Mouse (Mus musculus) E14TG2a.4 (cell line): ENCODE data around the gene Nos1.
A peak's percentile ranks its signal among the peaks of the same experiment; 100 is the strongest.

Source experiments
- H3K27me3 ChIP-seq: 2 replicates; pipeline ENCODE4 v1.6.1; 2014; ENCODE audit warnings: low read length, control low read depth; ENCODE audit not compliant: insufficient read depth
- H3K36me3 ChIP-seq: 2 replicates; pipeline ENCODE4 v1.6.1; 2014; ENCODE audit warnings: low read length, control low read depth; ENCODE audit not compliant: insufficient read depth
- H3K4me1 ChIP-seq: replicated peaks from 2 replicates; pipeline ENCODE4 v1.6.1; 2014; ENCODE audit warnings: low read depth, low read length, control low read depth
- H3K4me3 ChIP-seq: replicated peaks from 2 replicates; pipeline ENCODE4 v1.5.1; 2014; ENCODE audit warnings: mild to moderate bottlenecking, low read length
- H3K9me3 ChIP-seq: 2 replicates; pipeline ENCODE4 v1.6.1; 2014; ENCODE audit warnings: low read length, control low read depth
- CTCF ChIP-seq: conservative IDR thresholded peaks from 2 replicates; pipeline ENCODE4 v1.5.1; 2014; ENCODE audit warnings: low read length
- NANOG ChIP-seq: IDR thresholded peaks from 2 replicates; pipeline ENCODE4 v1.6.1; 2014; ENCODE audit warnings: borderline replicate concordance, low read length, mixed read lengths
- POU5F1 ChIP-seq: IDR thresholded peaks from 2 replicates; pipeline ENCODE4 v1.6.1; 2014; ENCODE audit warnings: low read length, borderline replicate concordance

The Nos1 gene

DNA sequence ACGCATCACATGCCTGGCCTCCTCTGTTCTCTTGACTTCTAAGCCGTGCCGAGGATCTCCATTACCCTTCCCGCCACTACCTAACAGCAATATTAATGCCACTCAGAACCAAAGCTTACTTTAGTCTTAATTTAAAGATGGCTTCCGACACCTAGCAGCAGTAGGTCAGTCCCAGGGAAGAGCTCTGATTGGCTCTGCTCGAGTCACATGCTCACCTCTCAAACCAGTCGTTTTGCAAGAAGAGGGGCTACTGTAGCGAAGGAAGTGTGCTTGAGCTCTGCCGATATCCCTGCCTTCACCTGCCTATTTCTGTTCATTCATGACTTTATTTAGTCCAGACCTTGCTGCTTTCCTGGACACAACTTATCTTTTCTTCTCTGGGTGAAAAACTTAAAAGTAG is 43.0 kb downstream of the Nos1 start:
- TF ChIP-seq NANOG (no peak), POU5F1 (no peak), CTCF (no peak)
- Histone ChIP-seq H3K9me3 (no peaks in the 10 kb centered on the region), H3K36me3 (no peaks in the 10 kb centered on the region), H3K27me3 (peaks cover 32% of the 10 kb centered on the region), H3K4me3 (no peak overlapping the region), H3K4me1 (peaks cover 16% of the 10 kb centered on the region; the same call in 1 of the 2 replicates)

DNA sequence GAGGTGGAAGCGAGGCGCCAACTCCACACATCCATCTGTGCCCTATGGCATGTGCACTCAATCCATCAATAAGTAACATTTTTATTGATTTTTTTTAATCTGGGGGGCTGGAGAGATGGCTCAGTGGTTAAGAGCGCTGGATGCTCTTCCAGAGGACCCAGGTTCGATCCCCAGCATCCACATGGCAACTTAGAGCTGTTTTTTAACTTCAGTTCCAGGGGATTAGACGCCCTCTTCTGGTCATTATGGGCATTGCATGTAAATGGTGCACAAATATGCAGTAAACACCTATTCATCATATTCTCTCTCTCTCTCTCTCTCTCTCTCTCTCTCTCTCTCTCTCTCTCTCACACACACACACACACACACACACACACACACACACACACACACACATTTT is 43.7 kb downstream of the Nos1 start:
- no peaks in the 10 kb centered on the region for H3K36me3 ChIP-seq
- H3K4me3 ChIP-seq, result no peak overlapping the region
- H3K4me1 ChIP-seq, result peaks cover 16% of the 10 kb centered on the region; the same call in 1 of the 2 replicates
- no peaks in the 10 kb centered on the region for H3K9me3 ChIP-seq
- TF ChIP-seq POU5F1, result no peak; the same call in 1 of the 2 replicates
- TF ChIP-seq CTCF, result peak; percentile 61
- peaks cover 29% of the 10 kb centered on the region for H3K27me3 ChIP-seq

DNA sequence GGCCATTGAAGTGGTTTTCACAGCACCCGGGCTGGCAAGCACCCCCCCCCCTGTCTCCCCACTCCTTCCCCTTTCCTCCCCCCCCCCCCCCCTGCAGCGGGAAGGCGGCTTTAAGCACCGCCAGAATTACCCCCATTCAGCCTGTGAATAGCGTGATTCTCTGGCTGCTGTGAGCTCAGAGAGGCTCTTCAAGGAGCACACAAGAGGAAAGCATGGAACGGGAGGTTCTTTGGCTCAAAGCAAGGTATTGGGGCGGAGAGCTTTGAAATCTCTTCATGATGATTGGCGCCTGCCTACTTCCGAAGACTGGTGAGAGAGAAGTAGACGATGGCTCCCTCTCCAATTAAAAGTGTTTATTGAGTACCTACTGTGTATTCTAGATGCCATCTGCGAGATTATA is 44.5 kb downstream of the Nos1 start:
- Histone ChIP-seq H3K9me3 (no peaks in the 10 kb centered on the region), H3K4me3 (no peak overlapping the region), H3K4me1 (peaks cover 16% of the 10 kb centered on the region; the same call in 1 of the 2 replicates), H3K36me3 (no peaks in the 10 kb centered on the region), H3K27me3 (peaks cover 25% of the 10 kb centered on the region)
- TF ChIP-seq NANOG, result no peak
- no peak for TF ChIP-seq POU5F1
- no peak for TF ChIP-seq CTCF

DNA sequence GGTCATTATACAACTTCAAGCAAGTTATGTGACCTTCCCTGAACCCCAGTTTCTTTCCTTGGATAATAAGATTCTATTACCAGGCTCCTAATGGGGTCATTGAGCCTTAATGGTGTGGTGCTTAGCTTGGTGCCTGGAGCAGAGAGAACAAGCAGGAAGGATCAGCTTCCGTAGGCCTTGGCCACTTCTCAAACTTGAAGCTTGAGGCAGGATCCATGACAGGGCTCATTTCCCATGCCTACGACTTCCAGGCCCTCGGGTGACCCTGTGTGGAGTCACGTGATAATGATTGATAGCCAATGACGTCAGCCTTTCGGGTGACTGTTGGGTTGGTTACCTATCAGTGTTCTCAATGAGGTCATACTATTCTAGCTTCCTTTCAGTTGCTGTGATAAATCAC is 46.5 kb downstream of the Nos1 start:
- no peaks in the 10 kb centered on the region for H3K9me3 ChIP-seq
- H3K36me3 ChIP-seq, result no peaks in the 10 kb centered on the region
- H3K4me3 ChIP-seq, result no peak overlapping the region
- TF ChIP-seq NANOG, result no peak
- peaks cover 16% of the 10 kb centered on the region; the same call in 1 of the 2 replicates for H3K4me1 ChIP-seq
- H3K27me3 ChIP-seq, result peaks cover 15% of the 10 kb centered on the region

DNA sequence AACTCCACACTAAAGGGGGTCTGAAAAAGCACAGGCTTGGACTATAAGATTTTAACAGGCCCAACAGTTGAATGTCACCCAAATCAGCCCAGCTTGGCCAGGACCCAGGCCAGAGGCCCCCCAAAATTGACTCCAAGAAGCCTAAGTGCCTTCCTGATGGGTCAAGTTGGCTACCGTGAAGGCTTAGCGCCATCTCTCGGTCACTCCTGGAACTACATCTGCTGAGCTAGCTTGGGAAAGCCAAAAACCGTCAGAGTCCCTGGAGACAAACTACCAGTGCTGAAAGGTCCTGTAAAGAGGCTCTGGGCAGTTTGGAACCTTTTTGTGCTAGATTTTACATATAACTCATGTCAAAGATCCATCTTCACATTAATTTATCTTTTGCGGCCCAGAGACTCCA is 56.1 kb downstream of the Nos1 start:
- peaks cover 65% of the 10 kb centered on the region for H3K27me3 ChIP-seq
- TF ChIP-seq CTCF (peak; percentile 99), POU5F1 (no peak)
- no peaks in the 10 kb centered on the region for H3K36me3 ChIP-seq
- no peak overlapping the region for H3K4me3 ChIP-seq
- peaks cover 29% of the 10 kb centered on the region for H3K4me1 ChIP-seq
- H3K9me3 ChIP-seq, result no peaks in the 10 kb centered on the region

DNA sequence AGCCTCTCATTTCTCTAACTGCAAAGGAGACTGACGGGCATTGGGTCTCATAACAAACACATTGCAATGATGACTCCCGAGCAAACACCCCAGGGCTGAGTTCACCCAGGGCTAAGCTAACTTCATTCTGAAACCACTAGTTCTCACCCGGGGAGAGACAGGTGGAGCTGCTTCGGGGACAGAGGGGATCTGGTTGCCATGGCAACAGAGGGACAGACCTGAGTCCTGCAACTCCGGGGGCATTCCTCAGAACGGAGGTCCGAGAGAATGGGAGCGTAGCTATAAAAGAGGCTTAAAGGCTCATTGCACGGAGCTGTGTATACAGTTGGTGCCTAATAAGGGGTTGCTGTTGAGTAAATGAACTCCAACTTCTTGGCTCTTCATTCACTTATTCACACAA is 56.9 kb downstream of the Nos1 start:
- H3K27me3 ChIP-seq, result peaks cover 71% of the 10 kb centered on the region

DNA sequence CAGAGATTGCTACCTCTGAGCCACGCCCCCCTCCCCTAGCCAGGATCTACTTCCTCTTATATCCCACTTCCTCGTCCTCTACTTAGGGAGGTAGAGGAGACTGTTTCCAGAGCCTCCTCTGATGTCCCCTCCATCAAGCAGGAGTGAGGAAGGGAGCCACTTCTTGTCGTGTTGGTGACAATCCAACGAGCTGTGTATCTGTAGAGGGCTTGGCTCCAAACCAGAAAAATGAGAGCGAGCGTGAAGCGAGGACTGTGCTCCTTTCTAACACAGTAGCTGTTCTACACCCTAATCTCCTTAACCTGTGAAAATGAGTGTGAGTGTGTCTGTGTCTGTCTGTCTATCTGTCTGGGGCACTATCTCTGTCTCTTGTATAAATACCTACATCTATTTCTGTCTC is 58.7 kb downstream of the Nos1 start:
- Histone ChIP-seq H3K9me3 (no peaks in the 10 kb centered on the region), H3K36me3 (no peaks in the 10 kb centered on the region), H3K4me1 (peaks cover 40% of the 10 kb centered on the region), H3K27me3 (peaks cover 79% of the 10 kb centered on the region), H3K4me3 (no peak overlapping the region)
- TF ChIP-seq POU5F1 (no peak), NANOG (no peak), CTCF (no peak)

More for the DNA sequence above, 56.9 kb downstream of the Nos1 start:
- TF ChIP-seq POU5F1, result no peak
- no peak for TF ChIP-seq CTCF
- no peak for TF ChIP-seq NANOG
- Histone ChIP-seq H3K4me1 (peaks cover 36% of the 10 kb centered on the region), H3K9me3 (no peaks in the 10 kb centered on the region), H3K36me3 (no peaks in the 10 kb centered on the region), H3K4me3 (no peak overlapping the region)

DNA sequence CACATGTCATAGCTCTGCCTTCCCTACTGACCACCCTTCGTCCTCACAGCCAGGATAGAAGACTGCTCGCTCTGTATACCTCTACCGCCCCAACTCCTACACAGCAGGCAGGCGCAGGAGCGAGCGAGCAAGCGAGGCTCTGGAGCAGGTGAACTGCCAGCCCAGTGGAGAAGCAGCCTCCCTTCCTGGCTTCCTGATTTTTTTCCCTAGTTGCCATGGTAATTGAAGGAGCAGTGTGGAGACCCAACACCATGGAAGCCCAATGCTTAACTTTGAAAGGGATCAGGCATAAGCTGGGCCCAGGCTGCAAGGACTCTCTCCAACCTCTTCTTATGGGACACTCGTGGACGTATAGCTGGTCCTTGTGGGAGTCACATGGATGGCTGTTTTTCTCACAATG is 59.4 kb downstream of the Nos1 start:
- TF ChIP-seq POU5F1 (no peak), CTCF (no peak), NANOG (no peak)
- Histone ChIP-seq H3K9me3 (no peaks in the 10 kb centered on the region), H3K36me3 (no peaks in the 10 kb centered on the region), H3K4me1 (peaks cover 40% of the 10 kb centered on the region), H3K27me3 (peaks cover 77% of the 10 kb centered on the region), H3K4me3 (no peak overlapping the region)

DNA sequence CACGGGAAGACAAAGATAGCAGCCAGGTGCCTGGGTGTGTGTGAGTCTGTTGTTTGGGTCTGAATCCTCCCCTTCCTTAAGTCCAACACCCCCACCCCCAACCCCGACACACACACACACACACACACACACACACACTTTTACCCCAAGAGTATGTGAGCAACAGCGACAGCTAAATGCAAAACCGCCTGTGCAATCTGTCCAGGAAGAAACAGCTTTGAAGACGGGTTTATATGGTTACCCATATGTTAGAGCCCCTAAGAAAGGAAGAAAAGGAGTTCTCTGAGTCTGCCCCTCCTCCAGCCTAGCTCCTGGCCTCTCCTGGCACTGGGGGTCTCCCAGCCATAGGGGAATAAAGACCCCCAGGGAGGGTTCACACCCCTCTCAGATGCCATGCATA is 60.2 kb downstream of the Nos1 start:
- Histone ChIP-seq H3K9me3 (no peaks in the 10 kb centered on the region), H3K4me3 (no peak overlapping the region), H3K36me3 (no peaks in the 10 kb centered on the region), H3K4me1 (peaks cover 40% of the 10 kb centered on the region), H3K27me3 (peaks cover 84% of the 10 kb centered on the region)
- no peak for TF ChIP-seq POU5F1
- no peak for TF ChIP-seq CTCF
- no peak for TF ChIP-seq NANOG
